Mouse (Mus musculus) thymus, postnatal 25 days (tissue): Measurements from ENCODE around the gene Rpl29.

Source experiments
- DNase-seq: peaks from one replicate; pipeline ENCODE4 v3.0.0; 2022

The Rpl29 gene

GRCm38 (mm10) chr9:106429221-106430014 lies at the start of gene Rpl29:
Gene Rpl29, plus strand, starts transcription at chr9:106429454.
- DNase-seq = peak; percentile 96

- DNase-seq = peak; percentile 27
These were observed 42.9 kb upstream of the Rpl29 start for GRCm38 (mm10) chr9:106386181-106386864.

- no peak for DNase-seq
These were observed 36.3 kb upstream of the Rpl29 start for GRCm38 (mm10) chr9:106392828-106393527.

GRCm38 (mm10) chr9:106393548-106393947 lies 35.7 kb upstream of the Rpl29 start:
- DNase-seq = no peak

- DNase-seq = peak; percentile 48
These were observed 34.3 kb upstream of the Rpl29 start for GRCm38 (mm10) chr9:106394649-106395602.

- no peak for DNase-seq
These were observed 31.5 kb upstream of the Rpl29 start for GRCm38 (mm10) chr9:106397733-106398132.

GRCm38 (mm10) chr9:106398667-106399311 lies 30.5 kb upstream of the Rpl29 start:
- no peak for DNase-seq

- no peak for DNase-seq
These were observed 29.4 kb upstream of the Rpl29 start for GRCm38 (mm10) chr9:106399808-106400207.

GRCm38 (mm10) chr9:106402149-106402548 lies 27.1 kb upstream of the Rpl29 start:
- DNase-seq = no peak

GRCm38 (mm10) chr9:106402607-106403375 lies 26.5 kb upstream of the Rpl29 start:
- no peak for DNase-seq

GRCm38 (mm10) chr9:106405275-106405674 lies 24.0 kb upstream of the Rpl29 start:
- no peak for DNase-seq

- no peak for DNase-seq
These were observed 22.7 kb upstream of the Rpl29 start for GRCm38 (mm10) chr9:106406443-106407078.

GRCm38 (mm10) chr9:106409096-106409495 lies 20.2 kb upstream of the Rpl29 start:
- DNase-seq = no peak

GRCm38 (mm10) chr9:106410086-106410650 lies 19.1 kb upstream of the Rpl29 start:
- no peak for DNase-seq

GRCm38 (mm10) chr9:106411091-106411594 lies 18.1 kb upstream of the Rpl29 start:
- DNase-seq = no peak

- no peak for DNase-seq
These were observed 17.5 kb upstream of the Rpl29 start for GRCm38 (mm10) chr9:106411729-106412128.

GRCm38 (mm10) chr9:106412210-106412609 lies 17.0 kb upstream of the Rpl29 start:
- DNase-seq = no peak

GRCm38 (mm10) chr9:106413606-106414005 lies 15.6 kb upstream of the Rpl29 start:
- no peak for DNase-seq

GRCm38 (mm10) chr9:106416826-106417225 lies 12.4 kb upstream of the Rpl29 start:
- DNase-seq = no peak
